7 mouse cellular contexts compared by ENCODE assay signal in genomic region chrX:73659575-73660283, GRCm38 (mm10). TPM values are rescaled to one million over a fixed set of nuclear protein-coding genes. Genes with fewer than 3 reads are reported as not detected.
A peak's percentile ranks its signal among the peaks of the same experiment; 100 is the strongest.
DNase-seq lines count a peak whose midpoint lies in the region; ATAC-seq and TF ChIP-seq lines count a peak whose summit lies in the region.

Gene Pnck (minus strand): TSS chrX:73660117.

- H3K27ac ChIP-seq in brown adipose tissue, adult 24 weeks (replicated peaks; ENCODE audit: low read depth, low read length), result no peak within 1 kb of the TSS
- no peak within 1 kb of the TSS for H3K27ac ChIP-seq in embryonic facial prominence, embryonic 15.5 days (replicated peaks)
- peak within 1 kb of the TSS; percentile 94 for H3K27ac ChIP-seq in layer of hippocampus, adult 2 months
- H3K27ac ChIP-seq in midbrain, embryonic 13.5 days, result peak within 1 kb of the TSS; percentile 70

- peak; percentile 12 for DNase-seq in layer of hippocampus, adult 11-12 months (ENCODE audit: low spot score)
- DNase-seq in layer of hippocampus, adult 9-11 months, result no peak
- DNase-seq in layer of hippocampus, adult 2 months (ENCODE audit: low spot score in 2 of 2), result peak in 1 of 2 experiments; percentile 18
- no peak for DNase-seq in ovary, postnatal 36 days (ENCODE audit: low spot score)

- peak; percentile 44; the same call in 1 of the 2 replicates for ATAC-seq in embryonic facial prominence, embryonic 15.5 days (ENCODE audit: insufficient number of reproducible peaks, low FRiP score, low TSS enrichment, low read depth)
- ATAC-seq in midbrain, embryonic 13.5 days, result peak; percentile 80

- TF ChIP-seq CTCF in layer of hippocampus, adult 2 months (conservative IDR thresholded peaks at IDR 0.05), result no peak

- 0 out of 2 replicates have a peak, but pooled peaks cover 3% of the 10 kb centered on the region for H3K27me3 ChIP-seq in embryonic facial prominence, embryonic 15.5 days
- H3K27me3 ChIP-seq in midbrain, embryonic 13.5 days, result no peaks in the 10 kb centered on the region

- H3K9me3 ChIP-seq in embryonic facial prominence, embryonic 15.5 days (replicated peaks), result no peaks in the 10 kb centered on the region
- no peaks in the 10 kb centered on the region for H3K9me3 ChIP-seq in midbrain, embryonic 13.5 days

- peak within 1 kb of the TSS; percentile 44 for H3K4me3 ChIP-seq in brown adipose tissue, adult 24 weeks (ENCODE audit: insufficient read depth, low read depth, low read length)
- H3K4me3 ChIP-seq in embryonic facial prominence, embryonic 15.5 days (replicated peaks), result peak within 1 kb of the TSS; percentile 48
- H3K4me3 ChIP-seq in layer of hippocampus, adult 2 months, result peak within 1 kb of the TSS; percentile 56
- H3K4me3 ChIP-seq in midbrain, embryonic 13.5 days (replicated peaks), result peak within 1 kb of the TSS; percentile 50

- peak within 1 kb of the TSS; percentile 71 for H3K4me2 ChIP-seq in embryonic facial prominence, embryonic 15.5 days (replicated peaks)
- peak within 1 kb of the TSS; percentile 66 for H3K4me2 ChIP-seq in midbrain, embryonic 13.5 days (replicated peaks)

- H3K9ac ChIP-seq in embryonic facial prominence, embryonic 15.5 days, result no peak within 1 kb of the TSS
- H3K9ac ChIP-seq in midbrain, embryonic 13.5 days (replicated peaks), result peak within 1 kb of the TSS; percentile 66

- WGBS in embryonic facial prominence, embryonic 15.5 days, result 17% methylated on average over 43 of the region's 57 CpGs
- 19% methylated on average over 53 of the region's 57 CpGs for whole genome bisulfite sequencing in midbrain, embryonic 13.5 days

- H3K36me3 ChIP-seq in embryonic facial prominence, embryonic 15.5 days, result no peaks in the 10 kb centered on the region
- no peaks in the 10 kb centered on the region for H3K36me3 ChIP-seq in midbrain, embryonic 13.5 days

- H3K4me1 ChIP-seq in brown adipose tissue, adult 24 weeks (ENCODE audit: control insufficient read depth, insufficient read depth, insufficient read length, low read length), result no peaks in the 10 kb centered on the region
- H3K4me1 ChIP-seq in embryonic facial prominence, embryonic 15.5 days, result no peaks in the 10 kb centered on the region
- H3K4me1 ChIP-seq in midbrain, embryonic 13.5 days (replicated peaks), result peaks cover 11% of the 10 kb centered on the region

RNA-seq across cellular contexts. Expression of gene Pnck, which starts in this region (rescaled TPM):
- polyA plus RNA-seq in brown adipose tissue, adult 24 weeks (2012; ENCODE audit: insufficient read depth, insufficient read length, missing spikeins), result 1.2 and 1.8 TPM in 2 replicates
- 13.3 and 14.2 TPM in 2 replicates for polyA plus RNA-seq in embryonic facial prominence, embryonic 15.5 days (2015; fragmentation: Nextera tagmentation; extraction: Ambion mirVana)
- 100 to 1,000 TPM; 113 to 125 TPM for total RNA-seq in layer of hippocampus, adult 2 months (2021)
- polyA plus RNA-seq in midbrain, embryonic 13.5 days (2015; fragmentation: Nextera tagmentation; extraction: Ambion mirVana), result 91.5 and 99.5 TPM in 2 replicates

Comparison
In these comparisons a context has a peak if more than half of its experiments do, and no peak if none do; other contexts are left out.
1. H3K27ac ChIP-seq: peak in layer of hippocampus, adult 2 months (single experiment) and midbrain, embryonic 13.5 days (single experiment); none in brown adipose tissue, adult 24 weeks (single experiment) and embryonic facial prominence, embryonic 15.5 days (single experiment).
2. Peak in every context shown above with its lines, with median percentiles within 50 percentile points of each other: H3K4me3 ChIP-seq.